Mouse (Mus musculus) urinary bladder, adult 18-20 months (tissue): ENCODE data around the gene Alcam.

Experiments used
- DNase-seq, 2 experiments: peaks; one replicate each; pipeline ENCODE4 v3.0.0; 2022; ENCODE audit warnings: low spot score in 2 of 2, mixed read lengths in 2 of 2

Alcam gene

DNA sequence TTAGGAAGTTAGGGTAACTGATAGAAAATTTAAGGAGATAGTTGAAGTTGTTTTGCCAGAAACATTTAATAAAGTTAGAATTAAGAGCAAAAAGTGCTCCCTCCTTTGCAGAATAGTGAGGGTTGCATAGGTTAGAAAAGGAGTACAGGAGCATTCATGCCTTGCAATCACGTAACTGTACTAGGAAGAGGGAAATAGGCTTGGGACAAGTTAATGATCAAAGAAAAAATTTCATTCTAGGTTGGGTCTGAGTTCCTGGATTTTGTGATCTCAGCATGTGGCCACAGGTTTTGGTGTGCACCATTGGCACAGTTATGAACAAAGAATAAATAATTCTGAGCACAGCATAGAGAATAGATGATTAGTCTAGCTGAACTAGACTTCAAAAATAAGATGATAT lies 192.1 kb downstream of the Alcam start:
- DNase-seq: no peak

- DNase-seq: no peak
Observed at GRCm38 (mm10) chr16:52250935-52251334, 202.9 kb downstream of the Alcam start.

DNA sequence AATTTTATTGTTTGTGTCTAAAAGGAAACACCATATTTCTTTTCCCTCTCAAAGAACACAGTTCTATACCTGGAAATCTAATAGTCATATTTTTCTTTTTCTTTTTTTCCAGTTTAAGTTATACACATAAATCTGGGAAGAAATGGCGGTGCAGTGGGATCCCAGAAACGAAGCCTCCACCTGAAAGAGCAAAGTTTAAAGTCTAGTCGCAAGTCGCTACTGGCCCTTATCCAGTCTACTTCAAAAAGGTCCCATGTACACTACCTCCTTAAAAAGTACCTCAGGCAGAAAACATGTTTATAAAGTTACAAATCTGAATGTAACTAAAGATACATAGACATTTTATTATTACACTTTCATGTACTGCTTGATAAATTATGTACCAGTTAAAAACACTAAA lies 203.7 kb downstream of the Alcam start:
- DNase-seq: no peak

- DNase-seq: no peak
Observed at GRCm38 (mm10) chr16:52243421-52243973, 210.4 kb downstream of the Alcam start.

DNA sequence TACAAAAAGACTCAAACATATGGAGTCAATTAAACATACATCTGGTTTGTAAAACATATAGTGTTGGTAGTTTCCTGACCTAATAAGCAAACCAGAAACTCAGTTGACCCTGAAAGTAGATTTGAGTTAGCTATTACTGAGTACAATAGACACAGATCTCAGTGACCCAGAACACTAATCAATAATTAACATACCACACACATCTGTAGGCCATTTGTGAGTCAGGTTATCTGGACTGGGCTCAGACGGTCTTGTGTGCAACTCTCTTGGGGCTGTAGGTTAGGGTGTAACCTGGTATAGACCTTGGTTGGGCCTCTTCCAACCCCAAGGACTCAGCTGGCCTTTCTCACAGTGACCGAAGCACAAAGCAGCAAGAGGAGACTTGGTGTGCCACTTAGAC lies 211.7 kb downstream of the Alcam start:
- DNase-seq: no peak

- no peak for DNase-seq
Observed at GRCm38 (mm10) chr16:52229930-52230329, 223.9 kb downstream of the Alcam start.

- no peak for DNase-seq
Observed at GRCm38 (mm10) chr16:52229446-52229845, 224.4 kb downstream of the Alcam start.

GRCm38 (mm10) chr16:52222896-52223295 lies 231.0 kb downstream of the Alcam start:
- no peak for DNase-seq

DNA sequence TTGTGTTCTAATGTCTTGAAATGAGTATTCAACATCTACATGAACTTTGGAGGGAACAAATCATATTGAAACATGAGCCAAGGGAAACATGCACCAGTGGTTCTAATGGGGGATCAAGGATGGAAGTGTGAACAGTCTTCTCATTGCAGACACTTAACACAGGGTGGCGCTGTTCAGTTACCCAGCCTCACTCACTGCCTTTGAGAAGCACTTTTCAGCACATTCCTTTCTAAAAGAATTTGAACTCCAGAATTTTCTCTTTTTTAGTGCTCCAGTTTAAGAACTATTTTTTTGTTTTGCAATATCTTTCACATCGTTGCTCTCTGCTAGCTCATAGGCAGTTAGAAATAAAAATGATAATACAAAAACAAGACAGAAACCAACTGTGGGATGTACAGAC lies 234.8 kb downstream of the Alcam start:
- no peak for DNase-seq

- no peak for DNase-seq
Observed at GRCm38 (mm10) chr16:52210844-52211606, 242.8 kb downstream of the Alcam start.

- no peak for DNase-seq
Observed at GRCm38 (mm10) chr16:52200107-52200506, 253.8 kb downstream of the Alcam start.
